Mouse (Mus musculus) C2C12 (cell line): Measurements from ENCODE around the gene Zswim7. TPM values are rescaled to one million over a fixed set of nuclear protein-coding genes. Genes with fewer than 3 reads are reported as not detected.
"Not testable (repeated sequence)": the region's sequence is repeated elsewhere in the genome, so short reads cannot be mapped to it uniquely, and the experiment has no call there.

Experiments
- H3K27me3 ChIP-seq: one replicate; pipeline ENCODE4 v1.6.1; 2011; ENCODE audit not compliant: control insufficient read depth, insufficient read depth, insufficient read length
- H3K36me3 ChIP-seq: one replicate; pipeline ENCODE4 v1.6.1; 2011; ENCODE audit not compliant: control insufficient read depth, insufficient read depth
- H3K4me3 ChIP-seq: one replicate; pipeline ENCODE4 v1.5.1; 2011; ENCODE audit warnings: mild to moderate bottlenecking, control low read depth; ENCODE audit not compliant: poor library complexity, insufficient read depth, severe bottlenecking
- H3K79me2 ChIP-seq: one replicate; pipeline ENCODE4 v1.6.1; 2011; ENCODE audit not compliant: control insufficient read depth, insufficient read depth
- H3K79me3 ChIP-seq: one replicate; pipeline ENCODE4 v1.6.1; 2011; ENCODE audit warnings: low read depth, control low read depth
- H3ac ChIP-seq: one replicate; pipeline ENCODE3; 2011; ENCODE audit warnings: low read depth; ENCODE audit not compliant: control insufficient read depth, insufficient read length
- CEBPB ChIP-seq: IDR thresholded peaks from one replicate; pipeline ENCODE4 v1.6.1; 2011; ENCODE audit warnings: low read depth, mild to moderate bottlenecking, control low read depth, moderate library complexity
- CTCF ChIP-seq: IDR thresholded peaks from one replicate; pipeline ENCODE4 v1.5.1; 2011; ENCODE audit not compliant: control insufficient read depth, insufficient read depth, insufficient read length
- FOSL1 ChIP-seq: IDR thresholded peaks from one replicate; pipeline ENCODE4 v1.8.0; 2011; ENCODE audit warnings: mild to moderate bottlenecking, low read length; ENCODE audit not compliant: poor library complexity, insufficient read depth, severe bottlenecking
- MAX ChIP-seq: IDR thresholded peaks from one replicate; pipeline ENCODE4 v1.6.1; 2011; ENCODE audit warnings: mild to moderate bottlenecking, control low read depth
- MYOD1 ChIP-seq: IDR thresholded peaks from one replicate; pipeline ENCODE4 v1.6.1; 2011; ENCODE audit warnings: low read depth; ENCODE audit not compliant: control insufficient read depth, insufficient read length
- MYOG ChIP-seq: IDR thresholded peaks from one replicate; pipeline ENCODE4 v1.6.1; 2011; ENCODE audit not compliant: control insufficient read depth, insufficient read length; ENCODE audit errors: extremely low read depth
- USF1 ChIP-seq: IDR thresholded peaks from one replicate; pipeline ENCODE4 v1.6.1; 2011; ENCODE audit warnings: low read depth, mild to moderate bottlenecking, control low read depth, moderate library complexity
- polyA plus RNA-seq: library from polyadenylated mRNA; unstranded; fragments of >200 nt; fragmentation: generic; extraction: Trizol; gene quantifications from one replicate; pipeline ENCODE4 v1.2.1, GENCODE M21; 2012; ENCODE audit warnings: missing spikeins

Zswim7 gene
- polyA plus RNA-seq, 1 experiment: 38.0 TPM

DNA sequence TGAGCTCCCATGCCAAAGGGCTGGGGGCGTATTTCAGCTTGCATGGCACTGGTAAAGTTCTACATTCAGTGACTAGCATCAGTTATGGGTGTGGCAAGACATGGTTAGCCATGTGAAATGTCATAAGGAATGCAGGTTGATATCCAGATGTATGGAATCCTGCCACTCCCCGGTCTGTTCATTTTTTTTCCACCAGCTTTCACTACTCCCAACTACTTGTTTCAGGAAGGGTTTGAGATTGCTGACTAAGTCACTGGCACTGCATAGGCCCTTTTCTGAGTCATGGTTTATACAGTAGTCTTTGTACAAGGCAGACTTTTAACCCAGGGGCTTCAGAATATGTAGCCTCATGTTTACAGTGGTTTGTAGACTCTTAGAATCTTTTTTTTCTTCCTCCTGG lies 28.1 kb upstream of the Zswim7 start:
- no peak overlapping the region for H3K4me3 ChIP-seq
- TF ChIP-seq FOSL1 (no peak), MYOG (no peak), USF1 (no peak), CTCF (no peak), MAX (no peak), CEBPB (no peak), MYOD1 (no peak)
- no peak overlapping the region for H3ac ChIP-seq

DNA sequence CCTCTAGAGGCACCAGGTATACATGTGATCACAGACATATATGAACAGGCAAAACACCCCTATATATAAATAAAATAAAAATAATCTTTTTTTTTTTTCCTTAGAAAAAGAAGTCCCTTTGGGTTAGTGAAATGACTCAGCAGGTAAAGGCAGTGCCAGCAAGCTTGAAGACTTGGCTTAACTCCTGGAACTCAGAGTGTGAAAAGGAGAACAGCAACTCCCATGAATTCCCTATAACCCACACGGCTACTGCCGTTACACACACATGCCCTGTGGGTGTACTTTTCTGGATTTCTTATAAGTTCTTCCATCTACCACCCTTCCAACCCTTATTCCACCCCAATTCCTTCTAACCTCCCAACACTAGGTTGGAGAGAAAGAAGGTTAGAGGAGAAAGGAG lies 24.7 kb upstream of the Zswim7 start:
- Histone ChIP-seq H3K36me3 (peaks cover 61% of the 10 kb centered on the region), H3K79me3 (no peaks in the 10 kb centered on the region), H3K79me2 (no peaks in the 10 kb centered on the region), H3K27me3 (no peaks in the 10 kb centered on the region), H3ac (no peak overlapping the region), H3K4me3 (no peak overlapping the region)
- TF ChIP-seq CEBPB (no peak), USF1 (no peak), MYOD1 (no peak), FOSL1 (no peak), MAX (no peak), CTCF (no peak), MYOG (no peak)

More for the DNA sequence above, 28.1 kb upstream of the Zswim7 start:
- H3K27me3 ChIP-seq: no peaks in the 10 kb centered on the region
- peaks cover 82% of the 10 kb centered on the region for H3K36me3 ChIP-seq
- H3K79me3 ChIP-seq: no peaks in the 10 kb centered on the region
- no peaks in the 10 kb centered on the region for H3K79me2 ChIP-seq

GRCm38 (mm10) chr11:62298883-62299282 lies 17.7 kb upstream of the Zswim7 start:
- no peak for TF ChIP-seq CTCF
- TF ChIP-seq USF1: no peak
- TF ChIP-seq CEBPB: no peak
- no peak for TF ChIP-seq MAX
- no peak for TF ChIP-seq FOSL1
- no peak for TF ChIP-seq MYOD1
- no peak for TF ChIP-seq MYOG
- Histone ChIP-seq H3ac (no peak overlapping the region), H3K27me3 (no peaks in the 10 kb centered on the region), H3K36me3 (peaks cover 43% of the 10 kb centered on the region), H3K79me2 (no peaks in the 10 kb centered on the region), H3K79me3 (no peaks in the 10 kb centered on the region), H3K4me3 (no peak overlapping the region)

DNA sequence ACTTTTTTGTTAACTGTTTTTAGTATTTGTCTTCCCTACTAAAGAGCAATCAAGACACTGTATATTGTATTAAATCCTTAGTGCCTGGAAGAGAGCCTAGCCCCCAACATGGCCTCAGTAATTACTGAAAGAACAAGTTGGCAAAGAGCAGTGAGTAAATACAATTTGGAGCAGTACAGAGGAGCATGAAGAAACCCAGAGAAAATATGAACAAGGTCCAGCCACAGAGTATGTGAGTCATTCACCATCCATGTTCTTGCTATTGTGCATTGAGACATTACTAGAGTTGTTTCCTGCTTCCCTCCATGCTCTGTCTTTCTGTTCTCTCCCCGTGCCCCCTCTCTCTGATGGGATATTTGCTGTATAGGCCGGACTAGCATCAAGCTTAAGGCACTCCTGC lies 12.9 kb upstream of the Zswim7 start:
- Histone ChIP-seq H3K36me3 (peaks cover 75% of the 10 kb centered on the region), H3K27me3 (no peaks in the 10 kb centered on the region), H3ac (no peak overlapping the region), H3K4me3 (no peak overlapping the region), H3K79me3 (no peaks in the 10 kb centered on the region), H3K79me2 (no peaks in the 10 kb centered on the region)
- no peak for TF ChIP-seq FOSL1
- no peak for TF ChIP-seq MYOG
- no peak for TF ChIP-seq CTCF
- TF ChIP-seq MAX: no peak
- no peak for TF ChIP-seq CEBPB
- no peak for TF ChIP-seq MYOD1
- no peak for TF ChIP-seq USF1

DNA sequence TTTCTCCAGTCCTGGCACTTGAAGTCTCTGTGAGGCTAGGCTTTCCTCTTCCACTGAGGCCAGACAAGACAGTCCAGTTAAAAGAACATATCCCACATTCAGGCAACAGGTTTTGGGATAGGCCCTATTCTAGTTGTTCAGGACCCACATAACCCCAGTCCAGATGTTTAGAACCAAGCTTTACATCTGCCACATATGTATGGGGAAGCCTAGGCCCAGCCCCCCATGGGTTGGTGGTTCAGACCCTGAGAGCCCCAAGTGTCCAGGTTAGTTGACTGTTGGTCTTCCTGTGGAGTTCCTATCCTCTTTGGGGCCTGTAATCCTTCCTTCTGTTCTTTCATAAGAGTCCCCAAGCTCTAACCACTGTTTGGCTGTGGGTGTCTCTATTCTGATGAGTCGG lies 6.5 kb upstream of the Zswim7 start:
- H3K4me3 ChIP-seq: no peak overlapping the region
- H3K79me3 ChIP-seq: no peaks in the 10 kb centered on the region
- H3K36me3 ChIP-seq: peaks cover 73% of the 10 kb centered on the region
- no peaks in the 10 kb centered on the region for H3K27me3 ChIP-seq
- no peak overlapping the region for H3ac ChIP-seq
- TF ChIP-seq CTCF: no peak
- TF ChIP-seq MYOG: no peak
- no peak for TF ChIP-seq MAX
- TF ChIP-seq FOSL1: no peak
- TF ChIP-seq CEBPB: no peak
- H3K79me2 ChIP-seq: peaks cover 9% of the 10 kb centered on the region

- no peak for TF ChIP-seq MYOG
- TF ChIP-seq USF1: no peak
- no peak for TF ChIP-seq CEBPB
- no peak for TF ChIP-seq MAX
- TF ChIP-seq FOSL1: no peak
- TF ChIP-seq CTCF: no peak
- no peak for TF ChIP-seq MYOD1
- Histone ChIP-seq H3K27me3 (no peaks in the 10 kb centered on the region), H3K36me3 (peaks cover 55% of the 10 kb centered on the region), H3K79me2 (peaks cover 21% of the 10 kb centered on the region), H3K79me3 (peaks cover 7% of the 10 kb centered on the region), H3ac (no peak overlapping the region), H3K4me3 (no peak overlapping the region)
Observed at GRCm38 (mm10) chr11:62285020-62285419, 3.8 kb upstream of the Zswim7 start.

- not testable (repeated sequence) for H3K27me3 ChIP-seq, H3K79me3 ChIP-seq, H3ac ChIP-seq, H3K4me3 ChIP-seq
- peaks cover 21% of the 10 kb centered on the region for H3K79me2 ChIP-seq
- H3K36me3 ChIP-seq: peaks cover 51% of the 10 kb centered on the region
Observed at GRCm38 (mm10) chr11:62284020-62284419, 2.8 kb upstream of the Zswim7 start.
